Mouse (Mus musculus) right cerebral cortex, postnatal 14 days (tissue): ENCODE measurements around the gene Fam241a.

Experiments
- DNase-seq: peaks from one replicate; pipeline ENCODE4 v3.0.0; 2022

The Fam241a gene

GRCm38 (mm10) chr3:127831079-127831478, 65.0 kb downstream of the Fam241a start:
- no peak for DNase-seq

- no peak for DNase-seq
These were observed 65.9 kb downstream of the Fam241a start for GRCm38 (mm10) chr3:127830183-127830582.

- DNase-seq = no peak
These were observed 69.0 kb downstream of the Fam241a start for GRCm38 (mm10) chr3:127827123-127827522.

GRCm38 (mm10) chr3:127826503-127826902, 69.6 kb downstream of the Fam241a start:
- no peak for DNase-seq

GRCm38 (mm10) chr3:127823886-127824863, 71.9 kb downstream of the Fam241a start:
- DNase-seq = no peak

GRCm38 (mm10) chr3:127821209-127821608, 74.9 kb downstream of the Fam241a start:
- DNase-seq = no peak

- no peak for DNase-seq
These were observed 75.7 kb downstream of the Fam241a start for GRCm38 (mm10) chr3:127820400-127820799.
